In the genomic region with DNA sequence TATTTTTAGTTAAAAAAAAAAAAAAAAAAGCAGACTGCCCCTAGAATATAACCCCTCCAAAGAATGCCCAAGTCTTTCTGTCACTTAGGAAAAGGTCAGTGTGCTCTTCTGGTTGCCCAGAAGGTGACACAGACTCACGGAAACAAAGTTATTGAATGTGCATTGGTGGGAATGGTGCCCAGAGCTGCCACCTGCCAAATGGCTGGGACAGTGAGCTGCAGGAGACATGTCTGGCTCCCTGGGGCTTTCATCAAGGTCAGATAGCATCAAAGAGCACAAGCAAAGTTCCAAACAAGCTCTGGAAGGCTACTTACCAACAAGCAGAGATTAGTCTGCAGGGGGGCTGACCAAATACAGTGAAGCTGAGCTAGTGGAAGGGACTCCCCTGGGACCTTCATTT, we compare ENCODE assay signal across 15 mouse cellular contexts. TPM values are rescaled to one million over a fixed set of nuclear protein-coding genes. Genes with fewer than 3 reads are reported as not detected.
DNase-seq lines count a peak whose midpoint lies in the region; ATAC-seq lines count a peak whose summit lies in the region.
"Had no signal": no experiment of that assay in that cellular context is flagged by ENCODE, and none has a peak within 500 bp of the region (broad histone marks: within the 10 kb centered on the region; RNA-seq: fewer than 3 reads in every experiment).

No protein-coding gene starts in this region.

- H3K4me1 ChIP-seq in kidney, embryonic 14.5 days (ENCODE audit: control insufficient read depth, insufficient read depth, low read length), result no peaks in the 10 kb centered on the region
- no peaks in the 10 kb centered on the region for H3K4me1 ChIP-seq in hindbrain, embryonic 11.5 days (replicated peaks; ENCODE audit: control insufficient read depth, insufficient read depth, low read length)
- H3K4me1 ChIP-seq: embryonic facial prominence, embryonic 13.5 days; forebrain, embryonic 10.5 days; limb, embryonic 13.5 days; midbrain, embryonic 15.5 days had no signal

- no peak overlapping the region for H3K27ac ChIP-seq in kidney, embryonic 14.5 days (ENCODE audit: low read depth, low read length)
- no peak overlapping the region for H3K27ac ChIP-seq in hindbrain, embryonic 11.5 days (ENCODE audit: low read depth, low read length)
- H3K27ac ChIP-seq: embryonic facial prominence, embryonic 13.5 days; forebrain, embryonic 10.5 days; heart, embryonic 13.5 days; limb, embryonic 13.5 days; midbrain, embryonic 15.5 days had no signal

- H3K4me2 ChIP-seq in kidney, embryonic 14.5 days (replicated peaks; ENCODE audit: low read depth, low read length), result no peak overlapping the region
- no peak overlapping the region for H3K4me2 ChIP-seq in hindbrain, embryonic 11.5 days (replicated peaks; ENCODE audit: low read depth, low read length)
- H3K4me2 ChIP-seq: embryonic facial prominence, embryonic 13.5 days; heart, embryonic 13.5 days; limb, embryonic 13.5 days; midbrain, embryonic 15.5 days had no signal

- intact Hi-C loops in heart, postnatal 10 days (cut with DNase I), result no loop called here

- ATAC-seq in kidney, embryonic 14.5 days (ENCODE audit: low FRiP score, low TSS enrichment), result no peak
- ATAC-seq in hindbrain, embryonic 11.5 days (ENCODE audit: low FRiP score), result no peak
- ATAC-seq: midbrain, embryonic 15.5 days had no signal

- WGBS in kidney, embryonic 14.5 days, result 67% methylated on average over 1 of the region's 1 CpGs
- 65% methylated on average over 1 of the region's 1 CpGs for WGBS in hindbrain, embryonic 11.5 days

- no peaks in the 10 kb centered on the region for H3K27me3 ChIP-seq in kidney, embryonic 14.5 days (ENCODE audit: control insufficient read depth, insufficient read depth, low read length)
- no peaks in the 10 kb centered on the region for H3K27me3 ChIP-seq in hindbrain, embryonic 11.5 days (ENCODE audit: control insufficient read depth, insufficient read depth, low read length)
- H3K27me3 ChIP-seq: CH12.LX; embryonic facial prominence, embryonic 13.5 days; heart, embryonic 13.5 days; limb, embryonic 13.5 days; midbrain, embryonic 15.5 days had no signal

- H3K9me3 ChIP-seq in kidney, embryonic 14.5 days (ENCODE audit: control insufficient read depth, low read length), result no peaks in the 10 kb centered on the region
- no peaks in the 10 kb centered on the region for H3K9me3 ChIP-seq in hindbrain, embryonic 11.5 days (ENCODE audit: control insufficient read depth, low read length)
- H3K9me3 ChIP-seq: embryonic facial prominence, embryonic 13.5 days; forebrain, embryonic 10.5 days; midbrain, embryonic 15.5 days had no signal

- no peak overlapping the region for H3K4me3 ChIP-seq in kidney, embryonic 14.5 days (ENCODE audit: low read length)
- no peak overlapping the region for H3K4me3 ChIP-seq in hindbrain, embryonic 11.5 days (ENCODE audit: low read depth, low read length)
- H3K4me3 ChIP-seq: embryonic facial prominence, embryonic 13.5 days; forebrain, embryonic 10.5 days; heart, embryonic 13.5 days; limb, embryonic 13.5 days; midbrain, embryonic 15.5 days had no signal

- DNase-seq in adrenal gland, adult (ENCODE audit: inconsistent age in 2 of 2, low spot score in 1 of 2), result peak; percentile 41 to 68
- no peak for DNase-seq in adrenal gland, postnatal 4 days (ENCODE audit: low spot score in 2 of 2)
- DNase-seq in kidney, adult 9 months, result peak; percentile 15
- DNase-seq in adrenal gland, postnatal 10 days, result peak; percentile 75
- DNase-seq in heart, postnatal 10 days, result peak; percentile 81 to 89
- no peak for DNase-seq in hindbrain, embryonic 11.5 days (ENCODE audit: low spot score)
- DNase-seq in right cerebral cortex, postnatal 10 days (ENCODE audit: low spot score in 2 of 2), result no peak
- DNase-seq: lung, adult 2 months had no signal

- H3K36me3 ChIP-seq in kidney, embryonic 14.5 days (ENCODE audit: control insufficient read depth, insufficient read depth, low read length), result no peaks in the 10 kb centered on the region
- H3K36me3 ChIP-seq in hindbrain, embryonic 11.5 days (ENCODE audit: control insufficient read depth, insufficient read depth, low read length), result no peaks in the 10 kb centered on the region
- H3K36me3 ChIP-seq: embryonic facial prominence, embryonic 13.5 days; forebrain, embryonic 10.5 days; heart, embryonic 13.5 days; limb, embryonic 13.5 days; midbrain, embryonic 15.5 days had no signal

- no peak overlapping the region for H3K9ac ChIP-seq in kidney, embryonic 14.5 days (ENCODE audit: low read depth, low read length)
- H3K9ac ChIP-seq in hindbrain, embryonic 11.5 days (ENCODE audit: low read depth, low read length), result no peak overlapping the region
- H3K9ac ChIP-seq: embryonic facial prominence, embryonic 13.5 days; heart, embryonic 13.5 days; limb, embryonic 13.5 days; midbrain, embryonic 15.5 days had no signal

RNA-seq across cellular contexts. Expression of a gene that starts 43.2 kb away (rescaled TPM):
- 100 to 1,000 TPM in 1 of 2 experiments, 10 to 100 TPM in 1; 94.8 to 106 TPM for total RNA-seq in adrenal gland, postnatal 4 days (2021)
- polyA plus RNA-seq in kidney, embryonic 14.5 days (2014; fragmentation: Nextera tagmentation; extraction: Ambion mirVana), result 22.7 and 44.3 TPM in 2 replicates
- total RNA-seq in adrenal gland, postnatal 10 days (2021), result 10 to 100 TPM; 89.9 to 96.8 TPM
- 10 to 100 TPM; 79.8 to 89.9 TPM for total RNA-seq in heart, postnatal 10 days (2021)
- polyA plus RNA-seq in hindbrain, embryonic 11.5 days (2014; fragmentation: Nextera tagmentation; extraction: Ambion mirVana), result 45.0 and 46.6 TPM in 2 replicates

Comparison
In these comparisons a context has a peak if more than half of its experiments do, and no peak if none do; other contexts are left out.
1. DNase-seq: peak in adrenal gland, adult (2 of 2), kidney, adult 9 months (single experiment), adrenal gland, postnatal 10 days (single experiment) and heart, postnatal 10 days (2 of 2); none in adrenal gland, postnatal 4 days (0 of 2), hindbrain, embryonic 11.5 days (single experiment) and right cerebral cortex, postnatal 10 days (0 of 2).